Mouse (Mus musculus) leukemia stem cell, adult 10-12 weeks (primary cell): ENCODE measurements around the gene Myl6b. TPM values are rescaled to one million over a fixed set of nuclear protein-coding genes. Genes with fewer than 3 reads are reported as not detected.

Experiments
- polyA plus RNA-seq: library from polyadenylated mRNA; stranded (reverse); fragments of >175 nt; gene quantifications from 2 replicates; pipeline ENCODE4 v1.2.3, GENCODE M21; 2012; ENCODE audit warnings: low replicate concordance

The Myl6b gene
- 6.8 and 8.3 TPM in 2 replicates for polyA plus RNA-seq

GRCm38 (mm10) chr10:128498590-128498989 is at the start of gene Myl6b:
Gene Myl6b (minus strand): TSS chr10:128498685.

GRCm38 (mm10) chr10:128547361-128548032 is 49.0 kb upstream of the Myl6b start, which contains the start of gene Zc3h10:
Gene Zc3h10 (minus strand): TSS chr10:128547774.

GRCm38 (mm10) chr10:128525671-128526308 is 27.3 kb upstream of the Myl6b start, which contains the start of gene Esyt1:
Gene Esyt1 (minus strand): TSS chr10:128525871.

GRCm38 (mm10) chr10:128493695-128494666 is 4.5 kb downstream of the Myl6b start, which contains the start of gene Myl6:
Gene Myl6 (minus strand): TSS chr10:128494145.

GRCm38 (mm10) chr10:128458719-128459408 is 39.6 kb downstream of the Myl6b start, which contains the start of gene Smarcc2:
Gene Smarcc2 (plus strand): TSS chr10:128459248.

Other genes with a start within 250 kb of the Myl6b start
- 0.13 TPM in 1 of 2 replicates, not detected in the other for gene Apon, start 244.6 kb downstream of the Myl6b start, polyA plus RNA-seq
- not detected in 2 replicates for gene Apof, start 230.0 kb downstream of the Myl6b start, polyA plus RNA-seq
- gene Stat2, start 228.1 kb downstream of the Myl6b start, polyA plus RNA-seq, result 26.1 and 38.2 TPM in 2 replicates
- gene Il23a, start 199.9 kb downstream of the Myl6b start, polyA plus RNA-seq, result 0.12 and 0.13 TPM in 2 replicates
- gene Pan2, start 195.3 kb downstream of the Myl6b start, polyA plus RNA-seq, result 2.8 and 6.3 TPM in 2 replicates
- 27.5 and 52.4 TPM in 2 replicates for gene Cnpy2, start 176.2 kb downstream of the Myl6b start, polyA plus RNA-seq
- 8.6 and 52.3 TPM in 2 replicates for gene Cs, start 161.0 kb downstream of the Myl6b start, polyA plus RNA-seq
- gene Coq10a, start 129.7 kb downstream of the Myl6b start, polyA plus RNA-seq, result 3.6 and 11.6 TPM in 2 replicates
- 61.1 and 121 TPM in 2 replicates for gene Ankrd52, start 121.6 kb downstream of the Myl6b start, polyA plus RNA-seq
- gene Slc39a5, start 97.5 kb downstream of the Myl6b start, polyA plus RNA-seq, result not detected in 2 replicates
- 265 and 291 TPM in 2 replicates for gene Nabp2, start 87.2 kb downstream of the Myl6b start, polyA plus RNA-seq
- 7.7 and 9.3 TPM in 2 replicates for gene Rnf41, start 87.0 kb downstream of the Myl6b start, polyA plus RNA-seq
- 223 and 234 TPM in 2 replicates for gene Smarcc2, start 39.4 kb downstream of the Myl6b start, polyA plus RNA-seq
- 27.3 and 134 TPM in 2 replicates for gene Myl6, start 4.5 kb downstream of the Myl6b start, polyA plus RNA-seq
- gene Esyt1, start 27.2 kb upstream of the Myl6b start, polyA plus RNA-seq, result 64.0 and 113 TPM in 2 replicates
- 17.8 and 33.1 TPM in 2 replicates for gene Zc3h10, start 49.1 kb upstream of the Myl6b start, polyA plus RNA-seq
- gene Rpl41, start 50.6 kb upstream of the Myl6b start, polyA plus RNA-seq, result 1,968 and 2,386 TPM in 2 replicates
- 485 and 726 TPM in 2 replicates for gene Pa2g4, start 67.3 kb upstream of the Myl6b start, polyA plus RNA-seq
- gene Erbb3, start 91.0 kb upstream of the Myl6b start, polyA plus RNA-seq, result 0.35 and 0.77 TPM in 2 replicates
- 275 and 2,118 TPM in 2 replicates for gene Rps26, start 128.1 kb upstream of the Myl6b start, polyA plus RNA-seq
- gene Ikzf4, start 147.3 kb upstream of the Myl6b start, polyA plus RNA-seq, result 1.4 and 2.2 TPM in 2 replicates
- 0.64 and 3.0 TPM in 2 replicates for gene Suox, start 175.4 kb upstream of the Myl6b start, polyA plus RNA-seq
- gene Rab5b, start 197.6 kb upstream of the Myl6b start, polyA plus RNA-seq, result 9.7 and 12.3 TPM in 2 replicates
- 0.14 TPM in 1 of 2 replicates, not detected in the other for gene Pmel, start 205.5 kb upstream of the Myl6b start, polyA plus RNA-seq
- 14.9 and 21.2 TPM in 2 replicates for gene Cdk2, start 206.3 kb upstream of the Myl6b start, polyA plus RNA-seq
- 4.5 and 5.3 TPM in 2 replicates for gene Dgka, start 246.2 kb upstream of the Myl6b start, polyA plus RNA-seq
- gene Pym1, start 249.2 kb upstream of the Myl6b start, polyA plus RNA-seq, result 178 and 186 TPM in 2 replicates